Mouse (Mus musculus) liver, embryonic 14.5 days (tissue): Measurements from ENCODE around the gene Ahcyl2.
"Not testable (repeated sequence)": the region's sequence is repeated elsewhere in the genome, so short reads cannot be mapped to it uniquely, and the experiment has no call there.

Experiments used
- CTCF ChIP-seq: IDR thresholded peaks from 2 replicates; pipeline ENCODE4 v1.5.1; 2016; ENCODE audit warnings: antibody characterized with exemption, low read depth, control low read depth
- EP300 ChIP-seq: IDR thresholded peaks from 2 replicates; pipeline ENCODE4 v1.6.1; 2016; ENCODE audit warnings: antibody characterized with exemption, low read depth

- TF ChIP-seq CTCF, EP300: not testable (repeated sequence)
These were observed 48.6 kb downstream of the Ahcyl2 start for GRCm38 (mm10) chr6:29816371-29816770.
